Mouse (Mus musculus) monocyte, adult 5-6 weeks (primary cell): Measurements from ENCODE around the gene Abcd1. TPM values are rescaled to one million over a fixed set of nuclear protein-coding genes. Genes with fewer than 3 reads are reported as not detected.

Experiments used
- total RNA-seq: library from RNA; stranded (forward); fragments of 200-1000, 200-491, 200-594 nt; gene quantifications from 3 replicates; pipeline ENCODE4 v1.2.3, GENCODE M21; 2017

Abcd1 gene
- total RNA-seq, 1 experiment from 2014 or later = 26.6 TPM

Other genes starting within 250 kb of the Abcd1 start
- not detected in 3 replicates for gene Bgn, start 233.0 kb upstream of the Abcd1 start, total RNA-seq
- not detected in 3 replicates for gene Atp2b3, start 213.5 kb upstream of the Abcd1 start, total RNA-seq
- not detected in 3 replicates for gene Dusp9, start 77.2 kb upstream of the Abcd1 start, total RNA-seq
- 0.97 TPM in 1 of 3 replicates, not detected in the others for gene Pnck, start 56.5 kb upstream of the Abcd1 start, total RNA-seq
- gene Slc6a8, start 43.4 kb upstream of the Abcd1 start, total RNA-seq = 0.49 TPM in 1 of 3 replicates, not detected in the others
- gene Bcap31, start 422 bp upstream of the Abcd1 start, total RNA-seq = 223 to 253 TPM (median 241 TPM) in 3 replicates
- 2.7 to 6.1 TPM (median 3.9 TPM) in 3 replicates for gene Plxnb3, start 40.5 kb downstream of the Abcd1 start, total RNA-seq
- gene Srpk3, start 57.8 kb downstream of the Abcd1 start, total RNA-seq = 12.0 to 20.5 TPM (median 19.1 TPM) in 3 replicates
- 95.4 to 128 TPM (median 113 TPM) in 3 replicates for gene Idh3g, start 70.3 kb downstream of the Abcd1 start, total RNA-seq
- gene Ssr4, start 70.4 kb downstream of the Abcd1 start, total RNA-seq = 136 to 151 TPM (median 138 TPM) in 3 replicates
- gene Pdzd4, start 108.4 kb downstream of the Abcd1 start, total RNA-seq = 0.68 to 2.9 TPM (median 1.9 TPM) in 3 replicates
- 0.96 to 1.9 TPM (median 1.3 TPM) in 3 replicates for gene Avpr2, start 175.5 kb downstream of the Abcd1 start, total RNA-seq
- 59.8 to 83.7 TPM (median 81.0 TPM) in 3 replicates for gene L1cam, start 179.5 kb downstream of the Abcd1 start, total RNA-seq
- 164 to 232 TPM (median 166 TPM) in 3 replicates for gene Arhgap4, start 205.3 kb downstream of the Abcd1 start, total RNA-seq
- 32.0 to 50.3 TPM (median 42.9 TPM) in 3 replicates for gene Naa10, start 205.3 kb downstream of the Abcd1 start, total RNA-seq
- 15.9 to 27.6 TPM (median 20.8 TPM) in 3 replicates for gene Renbp, start 214.3 kb downstream of the Abcd1 start, total RNA-seq
- gene Hcfc1, start 249.8 kb downstream of the Abcd1 start, total RNA-seq = 21.4 to 45.9 TPM (median 24.5 TPM) in 3 replicates